Mouse (Mus musculus): Measurements from ENCODE around the gene Aqp7. TPM values are rescaled to one million over a fixed set of nuclear protein-coding genes. Genes with fewer than 3 reads are reported as not detected.

Gene Aqp7
- polyA plus RNA-seq, 1 experiment from 2014 or later: 0.53 TPM

DNA sequence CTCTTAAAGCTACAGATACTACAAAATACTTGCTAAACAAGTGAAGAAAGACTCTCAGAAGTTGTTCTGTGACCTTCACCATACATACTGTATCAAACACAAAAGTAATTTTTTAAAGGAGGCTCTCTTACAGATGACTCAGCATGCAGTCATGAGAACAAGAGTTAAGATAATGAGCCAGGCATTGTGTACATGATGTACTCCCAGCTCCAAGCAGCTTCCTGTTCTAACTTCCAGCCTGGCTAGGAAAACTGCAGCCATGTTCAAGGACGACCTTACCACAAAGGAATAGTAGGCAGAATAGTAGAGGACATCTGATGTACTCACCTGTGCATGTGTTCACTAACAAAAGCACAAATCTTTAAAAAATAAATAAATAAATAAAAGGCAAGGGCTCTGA, 47.7 kb downstream of the Aqp7 start:
- Histone ChIP-seq H3K4me3 (ENCODE audit: low read length) (no peak overlapping the region), H3K9me3 (ENCODE audit: control insufficient read depth, low read length) (no peaks in the 10 kb centered on the region), H3K4me1 (ENCODE audit: control insufficient read depth, insufficient read depth, low read length) (no peaks in the 10 kb centered on the region), H3K4me2 (replicated peaks; ENCODE audit: low read depth, low read length) (no peak overlapping the region), H3K9ac (ENCODE audit: low read depth, low read length) (no peak overlapping the region), H3K36me3 (ENCODE audit: control insufficient read depth, insufficient read depth, low read length) (peaks cover 97% of the 10 kb centered on the region), H3K27me3 (ENCODE audit: control insufficient read depth, insufficient read depth, low read length) (no peaks in the 10 kb centered on the region), H3K27ac (ENCODE audit: low read depth, low read length) (no peak overlapping the region)
- ATAC-seq (ENCODE audit: low FRiP score, low TSS enrichment): no peak
- WGBS: 97% methylated on average over 1 of the region's 1 CpGs

DNA sequence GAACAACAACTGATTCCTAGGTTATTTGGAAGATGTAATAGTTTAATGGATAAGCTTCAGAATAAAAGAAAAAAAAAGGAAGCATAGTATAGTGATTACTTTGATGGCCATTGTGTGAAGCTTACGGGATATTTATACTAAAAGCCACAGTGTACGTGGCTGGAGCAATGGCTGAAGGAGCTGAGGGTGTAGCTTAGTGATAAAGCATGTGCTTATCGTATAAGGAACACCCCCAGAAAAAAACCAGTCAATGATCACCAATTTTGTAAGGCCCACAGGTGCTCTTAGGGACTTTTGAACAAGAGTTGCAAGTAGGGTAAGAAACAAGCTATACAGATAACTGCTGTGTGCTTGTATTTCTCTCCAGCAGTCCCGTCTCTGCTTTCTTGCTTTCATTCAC, 50.0 kb downstream of the Aqp7 start:
- Histone ChIP-seq H3K4me3 (ENCODE audit: low read length) (no peak overlapping the region), H3K9ac (ENCODE audit: low read depth, low read length) (no peak overlapping the region), H3K4me2 (replicated peaks; ENCODE audit: low read depth, low read length) (no peak overlapping the region), H3K27ac (ENCODE audit: low read depth, low read length) (no peak overlapping the region), H3K4me1 (ENCODE audit: control insufficient read depth, insufficient read depth, low read length) (no peaks in the 10 kb centered on the region), H3K36me3 (ENCODE audit: control insufficient read depth, insufficient read depth, low read length) (peaks cover 96% of the 10 kb centered on the region), H3K9me3 (ENCODE audit: control insufficient read depth, low read length) (no peaks in the 10 kb centered on the region), H3K27me3 (ENCODE audit: control insufficient read depth, insufficient read depth, low read length) (no peaks in the 10 kb centered on the region)
- no peak for ATAC-seq (ENCODE audit: low FRiP score, low TSS enrichment)
- 95% methylated on average over 4 of the region's 4 CpGs for WGBS

DNA sequence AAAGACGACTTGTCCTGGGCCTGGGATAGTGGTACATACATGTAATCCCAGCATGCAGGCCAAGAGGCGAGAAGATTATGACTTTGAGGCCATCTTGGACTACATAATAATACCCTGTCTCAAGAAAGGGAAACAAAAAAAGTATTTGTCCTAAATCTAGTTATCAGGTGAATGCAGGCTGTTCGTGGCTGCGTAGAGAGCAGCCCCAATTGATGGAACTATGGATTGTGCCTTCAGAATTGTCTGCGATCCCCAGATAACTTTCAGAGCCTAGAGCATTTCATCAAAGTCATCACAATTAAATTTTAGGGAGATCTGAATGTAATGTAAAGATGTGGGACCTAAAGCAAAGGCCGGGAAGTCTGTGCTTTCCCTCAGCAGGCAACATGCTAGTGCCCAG, 51.6 kb downstream of the Aqp7 start:
- Histone ChIP-seq H3K4me1 (ENCODE audit: control insufficient read depth, insufficient read depth, low read length) (no peaks in the 10 kb centered on the region), H3K27me3 (ENCODE audit: control insufficient read depth, insufficient read depth, low read length) (no peaks in the 10 kb centered on the region), H3K4me3 (ENCODE audit: low read length) (no peak overlapping the region), H3K36me3 (ENCODE audit: control insufficient read depth, insufficient read depth, low read length) (peaks cover 94% of the 10 kb centered on the region), H3K27ac (ENCODE audit: low read depth, low read length) (no peak overlapping the region), H3K4me2 (replicated peaks; ENCODE audit: low read depth, low read length) (no peak overlapping the region), H3K9ac (ENCODE audit: low read depth, low read length) (no peak overlapping the region), H3K9me3 (ENCODE audit: control insufficient read depth, low read length) (no peaks in the 10 kb centered on the region)
- ATAC-seq (ENCODE audit: low FRiP score, low TSS enrichment): no peak
- 96% methylated on average over 6 of the region's 6 CpGs for WGBS

DNA sequence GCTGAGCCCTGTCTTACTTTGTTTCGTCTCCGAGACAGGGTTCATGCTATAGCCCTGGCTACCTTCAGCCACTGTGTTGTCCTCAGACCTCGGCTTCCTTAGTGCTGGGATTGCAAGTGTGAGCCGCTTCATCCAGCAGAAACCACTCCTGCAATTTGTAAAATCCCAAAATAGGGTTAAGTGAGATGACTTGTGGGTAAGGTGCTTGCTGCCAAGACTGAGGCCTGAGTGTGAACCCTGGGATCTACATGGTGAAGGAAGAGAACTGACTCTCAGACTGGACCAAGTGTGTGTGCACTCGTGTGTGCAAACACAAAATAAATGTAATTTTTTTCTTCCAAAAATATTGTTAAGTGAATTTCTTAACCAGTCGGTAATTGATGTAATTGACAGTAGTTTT, 58.3 kb downstream of the Aqp7 start:
- peaks cover 95% of the 10 kb centered on the region for H3K36me3 ChIP-seq (ENCODE audit: control insufficient read depth, insufficient read depth, low read length)
- no peaks in the 10 kb centered on the region for H3K9me3 ChIP-seq (ENCODE audit: control insufficient read depth, low read length)
- no peak overlapping the region for H3K27ac ChIP-seq (ENCODE audit: low read depth, low read length)
- no peak overlapping the region for H3K9ac ChIP-seq (ENCODE audit: low read depth, low read length)
- no peaks in the 10 kb centered on the region for H3K27me3 ChIP-seq (ENCODE audit: control insufficient read depth, insufficient read depth, low read length)
- whole genome bisulfite sequencing: 93% methylated on average over 6 of the region's 6 CpGs
- H3K4me2 ChIP-seq (replicated peaks; ENCODE audit: low read depth, low read length): no peak overlapping the region
- no peaks in the 10 kb centered on the region for H3K4me1 ChIP-seq (ENCODE audit: control insufficient read depth, insufficient read depth, low read length)
- no peak overlapping the region for H3K4me3 ChIP-seq (ENCODE audit: low read length)
- ATAC-seq (ENCODE audit: low FRiP score, low TSS enrichment): no peak

DNA sequence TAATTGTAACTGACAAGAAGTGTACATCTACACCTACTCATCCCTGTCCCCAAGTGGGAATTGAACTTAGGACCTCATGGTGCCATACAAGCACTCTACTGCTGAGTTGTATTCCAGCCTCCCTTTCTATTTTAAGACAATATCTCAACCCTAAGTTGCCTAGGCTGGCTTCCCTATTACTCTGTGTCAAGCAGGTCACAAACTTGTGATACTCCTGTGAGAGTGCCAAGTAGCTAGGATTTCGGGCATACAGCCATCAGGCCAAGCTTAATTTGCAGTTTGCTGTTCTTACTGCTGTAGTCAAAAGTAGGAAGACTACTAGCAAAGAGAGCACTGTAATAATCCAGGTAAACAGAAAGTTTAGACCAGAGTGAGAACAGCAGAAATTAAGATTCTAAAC, 64.3 kb downstream of the Aqp7 start:
- Histone ChIP-seq H3K27me3 (ENCODE audit: control insufficient read depth, insufficient read depth, low read length) (no peaks in the 10 kb centered on the region), H3K9me3 (ENCODE audit: control insufficient read depth, low read length) (no peaks in the 10 kb centered on the region), H3K4me1 (ENCODE audit: control insufficient read depth, insufficient read depth, low read length) (no peaks in the 10 kb centered on the region), H3K4me3 (ENCODE audit: low read length) (no peak overlapping the region), H3K27ac (ENCODE audit: low read depth, low read length) (no peak overlapping the region), H3K9ac (ENCODE audit: low read depth, low read length) (no peak overlapping the region), H3K36me3 (ENCODE audit: control insufficient read depth, insufficient read depth, low read length) (peaks cover 82% of the 10 kb centered on the region), H3K4me2 (replicated peaks; ENCODE audit: low read depth, low read length) (no peak overlapping the region)
- ATAC-seq (ENCODE audit: low FRiP score, low TSS enrichment): no peak
- 91% methylated on average over 1 of the region's 1 CpGs for whole genome bisulfite sequencing

Small RNA genes lying within 50 kb of the gene (microRNA-seq; reads per million reads assigned to microRNA genes)
- gene Mir3094: 2.7 reads per million, percentile 10 among the genes with 10 or more reads in this experiment

Other genes with a start within 250 kb of the Aqp7 start
- gene B4galt1, start 194.1 kb downstream of the Aqp7 start, polyA plus RNA-seq (2014; fragmentation: Nextera tagmentation; extraction: Ambion mirVana): 36.0 and 45.8 TPM in 2 replicates
- gene Spink4, start 128.1 kb downstream of the Aqp7 start, polyA plus RNA-seq (2014; fragmentation: Nextera tagmentation; extraction: Ambion mirVana): not detected in 2 replicates
- 235 and 248 TPM in 2 replicates for gene Bag1, start 99.8 kb downstream of the Aqp7 start, polyA plus RNA-seq (2014; fragmentation: Nextera tagmentation; extraction: Ambion mirVana)
- gene Chmp5, start 99.7 kb downstream of the Aqp7 start, polyA plus RNA-seq (2014; fragmentation: Nextera tagmentation; extraction: Ambion mirVana): 113 and 137 TPM in 2 replicates
- 58.6 and 103 TPM in 2 replicates for gene Nfx1, start 77.2 kb downstream of the Aqp7 start, polyA plus RNA-seq (2014; fragmentation: Nextera tagmentation; extraction: Ambion mirVana)
- gene Aqp3, start 50.0 kb upstream of the Aqp7 start, polyA plus RNA-seq (2014; fragmentation: Nextera tagmentation; extraction: Ambion mirVana): 12.8 and 13.3 TPM in 2 replicates
- 18.0 and 32.9 TPM in 2 replicates for gene Nol6, start 76.3 kb upstream of the Aqp7 start, polyA plus RNA-seq (2014; fragmentation: Nextera tagmentation; extraction: Ambion mirVana)
- 97.6 and 103 TPM in 2 replicates for gene Ube2r2, start 87.6 kb upstream of the Aqp7 start, polyA plus RNA-seq (2014; fragmentation: Nextera tagmentation; extraction: Ambion mirVana)
- gene Ubap2, start 227.0 kb upstream of the Aqp7 start, polyA plus RNA-seq (2014; fragmentation: Nextera tagmentation; extraction: Ambion mirVana): 37.2 and 65.5 TPM in 2 replicates